Mouse (Mus musculus) regulatory T cell (primary cell): ENCODE results near the gene Rccd1.

Source experiments
- in situ Hi-C: fragments of 300-600 bp; cut with MboI, MseI; formaldehyde crosslinking; loops from one replicate; pipeline ENCODE4 v1.15.1; 2025; ENCODE audit warnings: high pct_unique_total_duplicates

Rccd1 gene

DNA sequence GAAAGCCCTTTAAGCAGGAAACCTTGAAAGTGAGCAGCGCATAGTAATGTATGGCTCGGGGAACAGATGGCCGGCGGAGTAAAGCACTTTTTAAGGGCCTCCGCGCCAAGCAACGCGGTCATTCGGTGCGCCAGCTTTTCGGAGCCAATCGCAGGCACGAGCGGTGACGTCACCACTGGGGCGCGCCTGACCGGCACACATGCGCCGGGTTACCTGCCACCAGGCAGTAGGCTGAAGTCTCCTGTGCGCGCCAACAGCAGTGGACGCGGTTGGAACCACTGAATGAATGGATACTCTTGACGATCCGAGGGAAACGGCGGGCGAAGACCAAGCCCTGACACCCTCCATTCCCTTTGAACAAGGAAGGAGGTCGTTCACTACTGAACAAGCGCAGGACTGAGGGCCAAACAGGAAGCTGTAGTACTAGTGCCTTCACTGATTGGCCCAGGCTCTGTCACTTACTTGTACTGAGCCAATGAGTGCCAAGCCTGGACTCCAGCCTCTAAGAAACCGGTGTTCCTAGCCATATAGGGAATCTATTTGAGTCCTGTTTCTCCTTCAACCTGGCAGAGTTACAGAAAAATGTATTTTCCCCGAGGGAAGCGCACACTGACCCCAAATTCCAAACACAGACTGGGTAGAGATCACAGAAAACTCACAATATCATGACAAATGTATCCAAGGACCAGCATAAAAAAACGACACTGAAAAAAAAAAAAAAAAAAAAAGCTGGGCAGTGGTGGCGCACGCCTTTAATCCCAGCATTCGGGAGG, at the start of gene Rccd1:
Gene Rccd1, minus strand, starts transcription at position 412 of the 773 bp plus-strand sequence.
- in situ Hi-C loops, result no loop called here

DNA sequence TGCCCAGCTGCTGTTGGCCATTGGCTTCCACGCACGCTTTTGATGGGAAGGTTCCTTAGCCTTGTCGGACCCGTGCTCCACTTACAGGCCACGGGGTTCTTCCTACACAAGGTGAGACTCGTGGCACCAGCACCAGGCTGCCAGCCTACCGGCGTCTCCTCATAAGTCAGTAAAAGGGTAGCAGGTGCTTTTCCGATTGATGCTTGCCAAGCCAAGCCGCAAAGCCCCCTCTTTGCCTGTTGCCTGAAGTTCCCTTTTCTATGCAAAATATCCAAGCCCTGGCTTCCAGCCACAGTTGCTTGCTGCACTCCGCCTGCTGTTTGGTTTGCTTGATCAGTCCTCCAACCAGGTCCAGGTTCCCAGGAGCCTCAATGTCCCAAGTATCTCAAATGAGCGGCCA, 49.6 kb upstream of the Rccd1 start:
- in situ Hi-C loops, result no loop called here

- in situ Hi-C loops, result no loop called here
These were observed 49.1 kb upstream of the Rccd1 start for GRCm38 (mm10) chr7:80373352-80373751.

DNA sequence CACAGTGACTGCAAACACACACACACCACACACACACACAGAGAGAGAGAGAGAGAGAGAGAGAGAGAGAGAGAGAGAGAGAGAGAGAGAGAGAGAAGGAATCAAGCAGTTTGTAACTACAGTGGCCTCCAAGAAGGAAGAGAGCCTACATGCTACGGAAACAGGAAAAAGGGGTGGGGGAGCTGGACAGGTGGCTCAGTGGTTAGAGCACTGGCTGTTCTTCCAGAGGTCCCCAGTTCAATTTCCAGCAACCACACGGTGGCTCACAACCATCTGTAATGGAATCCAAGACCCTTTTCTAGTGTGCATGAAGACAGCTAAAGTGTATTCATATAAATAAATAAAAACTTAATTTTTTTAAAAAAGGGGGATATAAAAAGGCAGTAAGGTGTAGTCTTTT, 48.4 kb upstream of the Rccd1 start:
- in situ Hi-C loops, result no loop called here

- in situ Hi-C loops, result no loop called here
These were observed 47.9 kb upstream of the Rccd1 start for GRCm38 (mm10) chr7:80372166-80372565.

DNA sequence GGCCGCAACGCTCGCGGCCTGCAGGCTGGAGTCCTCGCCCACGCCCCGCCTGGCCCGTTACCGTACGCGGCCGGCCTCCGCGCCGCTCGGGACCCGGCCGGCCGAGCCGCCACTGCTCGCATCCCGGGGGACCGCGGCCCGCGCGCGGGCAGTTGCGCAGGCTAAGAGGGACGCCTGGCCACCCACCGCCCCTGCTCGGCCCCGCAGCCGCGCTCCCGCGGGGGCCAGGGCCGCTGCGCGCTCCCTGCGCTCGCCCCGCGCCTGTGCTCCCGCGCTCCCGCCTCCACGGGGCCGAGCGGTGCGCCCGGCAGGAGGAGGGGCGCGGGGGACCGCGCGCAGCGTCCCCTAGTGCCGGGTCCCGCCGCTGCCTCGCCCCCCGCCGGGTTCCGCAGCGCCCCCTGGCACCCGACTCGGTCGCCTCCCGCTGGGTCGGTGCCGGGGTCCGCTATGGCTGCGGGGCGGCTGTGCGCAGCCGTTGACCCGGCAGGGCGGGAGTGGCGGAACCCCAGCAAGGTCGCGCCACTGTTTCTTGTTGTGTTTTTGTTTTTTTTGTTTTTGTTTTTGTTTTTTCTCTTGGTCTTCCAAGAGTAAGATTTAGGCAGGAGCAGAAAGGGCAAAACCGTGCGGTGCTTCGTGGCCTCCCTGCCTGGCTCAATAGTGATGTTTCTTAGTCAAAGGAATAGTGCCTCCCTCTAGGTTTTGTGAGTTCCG, 46.9 kb upstream of the Rccd1 start, which contains the start of gene Man2a2:
Gene Man2a2, minus strand, starts transcription at position 335 of the 711 bp plus-strand sequence.
- in situ Hi-C loops, result no loop called here

GRCm38 (mm10) chr7:80370649-80371040, 46.4 kb upstream of the Rccd1 start:
- in situ Hi-C loops, result no loop called here

DNA sequence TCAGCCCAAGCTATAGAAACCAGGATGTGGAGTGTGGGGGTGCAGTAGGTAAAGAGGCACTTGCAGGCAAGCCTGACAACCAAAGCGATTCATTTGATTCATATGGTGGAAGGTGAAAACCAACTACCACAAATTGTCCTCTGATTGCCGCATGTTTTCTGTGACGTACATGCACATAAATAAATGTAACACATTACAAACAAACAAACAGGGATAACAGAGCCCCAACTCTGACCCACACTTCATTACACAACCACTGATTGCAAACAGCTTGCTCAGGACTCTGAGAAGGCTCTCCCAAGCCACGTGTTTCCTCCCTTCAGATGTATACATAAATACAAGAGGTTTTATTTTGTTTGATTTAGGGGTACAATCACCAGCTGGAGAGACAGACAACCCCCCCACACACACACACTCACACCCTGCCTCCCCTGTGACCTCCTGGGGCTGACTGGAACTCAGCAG, 45.7 kb upstream of the Rccd1 start:
- in situ Hi-C loops, result no loop called here

DNA sequence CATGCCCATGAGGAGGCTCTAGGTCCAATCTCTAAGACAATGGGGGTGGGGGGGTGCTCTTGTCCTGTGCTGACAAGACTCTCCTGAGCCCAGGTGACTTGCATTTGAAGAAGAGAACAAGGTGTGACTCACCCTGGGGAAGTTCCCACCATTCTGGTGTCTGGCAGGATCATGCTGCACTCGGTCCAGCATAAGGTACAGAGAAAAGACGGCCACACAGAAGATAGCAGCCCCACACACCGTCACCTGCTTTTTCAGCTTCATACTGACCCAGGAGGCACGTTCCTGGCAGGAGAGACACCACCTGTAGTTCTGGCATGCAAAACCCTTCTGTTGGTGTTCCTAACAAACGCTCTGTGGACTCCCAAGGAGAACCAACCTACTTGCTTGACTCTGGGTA, 45.2 kb upstream of the Rccd1 start:
- in situ Hi-C loops, result no loop called here

- in situ Hi-C loops, result no loop called here
These were observed 44.6 kb upstream of the Rccd1 start for GRCm38 (mm10) chr7:80368635-80369421.

DNA sequence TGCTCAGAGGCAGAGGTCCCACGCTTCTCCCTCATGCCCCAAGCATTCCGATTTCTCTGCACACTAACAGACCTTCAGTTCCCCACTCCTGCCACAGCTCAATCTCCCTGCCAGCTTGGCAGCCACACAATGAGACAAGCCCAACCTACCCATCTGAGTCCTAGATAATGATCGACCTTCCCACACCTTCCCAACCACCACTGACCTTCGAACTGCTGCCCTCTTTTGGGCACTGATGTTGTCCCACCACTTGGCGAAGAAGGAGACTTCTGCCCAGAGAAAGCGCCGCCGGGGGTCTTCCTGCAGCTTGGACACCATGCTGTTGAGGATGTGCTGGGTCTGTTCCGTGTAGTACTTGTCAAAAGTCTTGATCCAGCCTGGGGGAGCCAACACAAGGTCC, 43.8 kb upstream of the Rccd1 start:
- in situ Hi-C loops, result no loop called here

GRCm38 (mm10) chr7:80367232-80367631, 43.0 kb upstream of the Rccd1 start:
- in situ Hi-C loops, result no loop called here

GRCm38 (mm10) chr7:80365759-80366158, 41.5 kb upstream of the Rccd1 start:
- in situ Hi-C loops, result no loop called here

DNA sequence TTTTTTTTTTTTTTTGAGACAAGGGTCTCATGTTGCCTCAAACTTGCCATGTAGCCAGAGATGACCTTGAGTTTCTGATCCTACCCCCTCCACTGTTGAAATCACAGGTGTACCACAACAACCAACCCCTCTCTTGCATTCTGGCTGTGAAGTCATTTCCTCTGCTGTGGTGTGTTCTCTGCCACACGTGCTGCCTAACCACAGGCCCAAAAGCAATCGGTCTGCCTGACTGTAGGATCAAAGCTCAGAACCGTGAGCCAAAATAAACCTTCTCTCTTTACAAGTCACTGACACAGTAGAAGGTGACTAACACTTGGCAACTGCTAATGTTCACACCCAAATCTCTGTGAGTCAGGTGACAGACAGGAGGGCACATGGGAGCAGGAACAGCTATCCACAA, 36.2 kb upstream of the Rccd1 start:
- in situ Hi-C loops, result no loop called here

- in situ Hi-C loops, result no loop called here
These were observed 33.8 kb upstream of the Rccd1 start for GRCm38 (mm10) chr7:80358039-80358438.

DNA sequence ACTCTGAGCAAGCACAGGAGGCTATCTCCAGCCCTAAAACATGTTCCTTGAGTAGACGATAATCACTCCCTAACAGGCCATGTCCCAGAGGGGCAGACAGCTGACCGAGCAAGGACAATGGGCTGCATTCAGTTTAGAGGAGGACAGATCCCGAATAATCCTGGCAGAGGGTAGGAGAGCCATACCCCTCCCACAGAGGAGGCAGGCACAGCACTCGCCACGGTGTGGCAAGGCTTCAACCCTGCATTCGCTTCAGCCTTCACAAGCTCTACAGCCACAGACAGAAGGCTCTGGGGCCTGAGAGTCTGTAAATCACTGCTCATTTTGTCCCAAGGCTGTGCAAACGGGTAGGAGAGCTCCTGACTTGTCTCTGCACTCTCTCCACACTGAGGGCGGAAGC, 32.9 kb upstream of the Rccd1 start:
- in situ Hi-C loops, result no loop called here

- in situ Hi-C loops, result no loop called here
These were observed 32.1 kb upstream of the Rccd1 start for GRCm38 (mm10) chr7:80356351-80356750.

DNA sequence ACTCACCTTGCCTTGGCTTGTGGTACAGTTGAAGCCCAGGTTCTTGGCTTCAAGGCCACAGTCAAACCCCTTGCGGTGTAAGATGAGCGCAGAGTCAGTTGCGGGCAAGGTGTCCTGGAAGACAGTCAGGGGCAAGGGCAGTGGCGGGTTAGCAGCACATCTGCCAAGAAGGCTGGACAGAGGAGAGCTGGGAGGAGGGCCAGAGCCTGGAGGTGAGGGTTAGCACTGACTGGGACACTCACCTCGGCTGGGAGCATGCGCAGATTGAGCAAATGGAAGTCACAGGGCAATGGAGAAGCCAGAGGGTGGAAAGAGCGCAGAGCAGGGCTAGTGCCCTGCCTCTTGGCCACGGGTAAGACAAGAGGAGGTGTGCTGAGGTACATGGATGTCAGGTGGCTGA, 28.7 kb upstream of the Rccd1 start:
- in situ Hi-C loops, result no loop called here

- in situ Hi-C loops, result no loop called here
These were observed 26.6 kb upstream of the Rccd1 start for GRCm38 (mm10) chr7:80350808-80351207.

DNA sequence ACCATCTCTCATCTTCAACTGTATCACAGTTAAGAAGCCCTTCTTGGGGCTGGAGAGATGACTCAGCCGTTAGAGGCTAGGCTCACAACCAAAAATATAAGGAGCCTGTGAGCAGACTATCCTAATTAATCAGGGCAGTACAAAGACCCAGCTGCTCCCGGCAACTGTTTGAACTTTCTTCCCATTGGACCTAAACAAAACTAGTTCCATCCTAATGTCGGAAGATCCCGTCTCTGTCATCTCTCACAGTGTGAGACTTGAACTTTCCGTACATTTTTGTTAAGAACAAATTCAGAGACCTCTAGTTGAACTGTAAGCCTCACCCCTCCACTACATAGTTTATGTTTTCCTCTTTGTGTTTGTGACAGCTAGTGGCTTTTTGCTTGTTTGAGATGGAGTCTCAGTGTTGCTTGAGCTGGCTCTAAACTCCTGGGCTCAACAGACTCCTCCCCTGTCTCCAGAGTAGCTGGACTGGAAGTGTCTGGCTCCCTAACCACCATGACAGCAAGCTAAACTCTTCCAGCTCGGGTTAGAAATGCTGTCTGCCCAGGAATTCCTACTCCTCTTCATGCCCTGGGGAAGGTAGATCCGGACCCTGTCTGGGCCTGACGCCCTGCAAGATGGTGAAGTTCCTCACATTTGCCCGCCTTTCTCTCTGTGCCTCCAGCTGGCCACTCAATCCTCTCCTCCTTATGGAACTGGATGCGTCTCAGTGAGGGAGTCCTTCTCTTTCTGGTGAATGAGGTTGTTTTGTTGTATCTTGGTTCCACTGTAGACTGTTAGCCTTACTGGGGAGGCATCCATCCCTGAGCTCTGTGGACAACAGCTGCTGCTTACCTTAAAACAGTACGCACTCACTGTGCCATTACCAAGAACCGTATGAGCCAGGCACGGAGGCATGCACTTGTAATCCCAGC, 23.7 kb upstream of the Rccd1 start:
- in situ Hi-C loops, result no loop called here

DNA sequence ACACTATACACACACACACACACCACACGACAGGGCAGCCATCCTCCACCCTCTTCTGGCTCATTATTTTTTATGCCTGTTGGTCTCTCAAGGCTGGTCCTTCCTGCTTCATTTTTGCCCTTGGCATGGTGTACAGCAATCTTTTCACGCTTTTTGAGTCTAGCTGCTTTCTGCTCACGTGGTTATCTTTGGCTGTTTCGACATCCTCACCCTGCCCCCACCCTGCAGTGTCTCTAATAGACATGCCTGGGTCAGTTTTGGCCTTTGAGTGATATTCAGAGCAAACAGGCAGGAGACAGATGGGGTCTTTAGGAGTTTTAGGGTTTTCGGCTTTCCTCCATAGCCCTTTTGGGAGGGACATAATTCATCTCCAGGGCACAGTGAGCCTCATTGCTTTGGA, 22.6 kb upstream of the Rccd1 start:
- in situ Hi-C loops, result no loop called here
